Mouse (Mus musculus): ENCODE measurements at regions not wholly inside any gene's neighbourhood (a gene's known extent, or its start where the extent isn't known, plus 50 kb on each side); places are given as distances from the start of the nearest gene placed in this dataset.
A peak's percentile ranks its signal among the peaks of the same experiment; 100 is the strongest.

DNA sequence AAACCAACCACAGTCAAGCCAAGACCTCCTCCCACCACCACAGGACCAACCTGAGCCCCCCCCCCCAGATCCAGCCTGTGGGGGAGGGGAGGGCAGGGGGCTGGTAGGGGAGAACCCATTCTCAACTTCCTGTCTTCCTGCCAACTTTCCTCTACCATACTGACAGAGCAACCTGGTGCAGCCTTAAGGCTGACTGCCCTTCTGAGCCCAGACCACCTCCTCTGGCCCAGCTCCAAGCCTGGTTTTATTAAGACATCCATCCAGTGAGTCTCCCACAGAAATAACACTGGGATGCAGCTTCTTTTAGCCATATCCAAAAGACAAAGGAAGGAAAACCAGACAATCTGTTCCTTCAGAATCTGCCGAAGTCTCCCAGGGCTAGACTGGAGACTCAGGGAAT, 342.8 kb downstream of the Gm9195 start:
- Histone ChIP-seq H3K36me3 (no peaks in the 10 kb centered on the region), H3K4me2 (replicated peaks) (no peak overlapping the region), H3K9me3 (no peaks in the 10 kb centered on the region), H3K27ac (replicated peaks) (no peak overlapping the region), H3K4me1 (peaks cover 9% of the 10 kb centered on the region; the same call in 1 of the 2 replicates), H3K27me3 (no peaks in the 10 kb centered on the region), H3K4me3 (no peak overlapping the region), H3K9ac (replicated peaks) (no peak overlapping the region)
- ATAC-seq (ENCODE audit: low FRiP score, low read depth): peak; percentile 6; the same call in 1 of the 2 replicates
- 77% methylated on average over 1 of the region's 1 CpGs for WGBS

DNA sequence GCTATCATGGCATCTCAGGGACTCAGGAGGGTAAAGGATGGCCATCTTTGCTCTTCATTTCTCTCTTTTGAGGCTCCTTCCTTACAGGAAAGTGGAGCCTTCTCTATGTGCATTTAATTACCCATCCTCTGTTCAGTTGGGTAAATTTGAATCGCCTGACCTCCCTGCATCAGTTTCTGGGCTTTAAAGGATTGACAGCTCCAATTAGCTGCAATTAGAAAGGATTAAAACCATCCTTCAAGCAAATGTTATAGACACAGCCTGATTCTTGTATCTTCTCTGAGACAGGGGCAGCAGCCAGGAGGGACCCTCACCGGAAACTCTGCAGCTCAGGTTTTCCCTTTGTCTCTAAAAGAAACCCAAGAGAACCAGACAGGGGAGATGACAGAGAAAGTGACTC, 345.3 kb downstream of the Gm9195 start:
- no peak overlapping the region for H3K9ac ChIP-seq (replicated peaks)
- ATAC-seq (ENCODE audit: low FRiP score, low read depth): no peak
- peaks cover 17% of the 10 kb centered on the region; the same call in 1 of the 2 replicates for H3K4me1 ChIP-seq
- no peaks in the 10 kb centered on the region for H3K9me3 ChIP-seq
- no peaks in the 10 kb centered on the region for H3K36me3 ChIP-seq
- H3K4me2 ChIP-seq (replicated peaks): no peak overlapping the region
- no peak overlapping the region for H3K4me3 ChIP-seq
- H3K27me3 ChIP-seq: no peaks in the 10 kb centered on the region; the same call in 1 of the 2 replicates
- 42% methylated on average over 2 of the region's 2 CpGs for WGBS
- 0 out of 2 replicates have a peak overlapping the region, but pooled peaks have one; percentile 10 for H3K27ac ChIP-seq (replicated peaks)

DNA sequence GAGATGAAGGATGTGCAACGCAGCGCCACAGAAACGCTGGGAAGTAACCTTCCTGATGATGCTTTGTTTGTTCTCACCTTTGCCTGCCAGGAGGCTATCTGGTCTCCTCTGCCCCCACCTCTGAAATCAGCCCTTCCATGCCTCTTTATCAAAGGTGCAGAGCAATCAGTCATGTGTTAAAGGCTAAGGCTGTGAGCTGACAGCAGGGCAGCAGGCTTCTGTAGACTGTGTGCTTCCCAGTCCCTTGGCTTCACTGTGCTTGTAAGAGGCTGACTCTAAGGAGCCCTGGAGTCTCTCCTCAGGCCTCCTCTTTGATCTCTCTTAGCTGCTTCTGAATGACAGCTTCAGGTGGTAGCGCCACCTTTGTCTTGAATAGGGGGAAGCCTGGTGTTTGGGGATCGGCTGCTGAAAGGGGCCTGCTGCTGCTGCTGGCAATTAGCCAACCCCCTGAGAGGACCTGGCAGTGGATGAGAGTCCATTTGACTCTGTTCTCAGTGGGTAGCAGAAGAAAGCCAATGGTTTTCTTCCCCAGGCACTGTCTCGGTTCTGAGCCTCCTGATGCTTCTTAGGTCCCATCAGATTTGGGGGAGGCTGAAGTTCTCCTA, 348.7 kb downstream of the Gm9195 start:
- Histone ChIP-seq H3K27me3 (no peaks in the 10 kb centered on the region; the same call in 1 of the 2 replicates), H3K27ac (replicated peaks) (no peak overlapping the region), H3K4me3 (no peak overlapping the region), H3K9me3 (no peaks in the 10 kb centered on the region), H3K4me1 (peaks cover 17% of the 10 kb centered on the region; the same call in 1 of the 2 replicates), H3K36me3 (no peaks in the 10 kb centered on the region), H3K4me2 (replicated peaks) (no peak overlapping the region), H3K9ac (replicated peaks) (no peak overlapping the region)
- no peak for ATAC-seq (ENCODE audit: low FRiP score, low read depth)
- WGBS: 7% methylated on average over 6 of the region's 6 CpGs

DNA sequence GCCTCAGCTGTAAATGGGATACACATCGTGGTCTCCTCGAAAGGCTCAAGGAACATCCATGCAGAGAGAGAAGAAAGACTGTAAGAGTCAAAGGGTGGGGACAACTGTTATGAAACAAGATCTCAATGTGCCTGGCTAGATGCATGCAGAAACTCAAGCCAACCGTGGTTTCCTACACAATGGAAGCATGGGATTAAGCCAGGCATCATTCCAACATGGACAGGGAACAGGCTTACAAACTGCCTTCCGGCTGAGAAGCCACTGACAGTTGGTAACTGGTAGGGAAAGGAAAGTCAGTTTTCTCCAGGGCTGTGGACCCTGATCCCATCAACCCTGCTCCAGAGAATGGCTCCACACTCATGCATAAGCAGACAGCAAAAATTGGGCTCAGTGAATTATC, 350.5 kb downstream of the Gm9195 start:
- ATAC-seq (ENCODE audit: low FRiP score, low read depth): no peak
- Histone ChIP-seq H3K27ac (replicated peaks) (no peak overlapping the region), H3K27me3 (no peaks in the 10 kb centered on the region; the same call in 1 of the 2 replicates)

DNA sequence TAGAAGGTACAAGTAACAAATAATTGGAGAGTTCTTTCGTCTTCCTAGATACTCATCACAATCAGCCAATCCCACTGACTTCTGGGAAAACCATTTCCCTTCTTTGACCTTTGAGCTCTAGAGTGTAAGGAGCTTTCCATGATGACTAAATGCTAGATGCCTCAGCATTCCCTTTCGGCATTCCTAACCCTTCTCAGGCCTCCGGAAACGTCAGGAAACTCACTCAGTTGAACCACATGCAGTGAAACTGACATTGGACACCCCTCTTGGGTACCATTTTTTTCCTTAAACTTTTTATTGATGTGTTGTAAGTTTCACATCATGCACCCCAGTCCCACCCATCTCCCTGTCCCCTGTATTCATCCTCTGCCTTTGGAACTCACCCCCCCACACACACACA, 361.5 kb downstream of the Gm9195 start:
- no peak overlapping the region for H3K4me2 ChIP-seq (replicated peaks)
- H3K9ac ChIP-seq (replicated peaks): no peak overlapping the region
- no peaks in the 10 kb centered on the region for H3K4me1 ChIP-seq
- no peaks in the 10 kb centered on the region for H3K9me3 ChIP-seq
- no peak overlapping the region for H3K27ac ChIP-seq (replicated peaks)
- 75% methylated on average over 4 of the region's 4 CpGs for WGBS
- ATAC-seq (ENCODE audit: low FRiP score, low read depth): no peak
- no peaks in the 10 kb centered on the region for H3K36me3 ChIP-seq
- no peaks in the 10 kb centered on the region for H3K27me3 ChIP-seq
- H3K4me3 ChIP-seq: no peak overlapping the region

More for the DNA sequence above, 350.5 kb downstream of the Gm9195 start:
- no peak overlapping the region for H3K9ac ChIP-seq (replicated peaks)
- H3K9me3 ChIP-seq: no peaks in the 10 kb centered on the region
- H3K4me3 ChIP-seq: no peak overlapping the region
- H3K36me3 ChIP-seq: no peaks in the 10 kb centered on the region
- WGBS: 61% methylated on average over 4 of the region's 4 CpGs
- no peak overlapping the region for H3K4me2 ChIP-seq (replicated peaks)
- peaks cover 11% of the 10 kb centered on the region; the same call in 1 of the 2 replicates for H3K4me1 ChIP-seq

DNA sequence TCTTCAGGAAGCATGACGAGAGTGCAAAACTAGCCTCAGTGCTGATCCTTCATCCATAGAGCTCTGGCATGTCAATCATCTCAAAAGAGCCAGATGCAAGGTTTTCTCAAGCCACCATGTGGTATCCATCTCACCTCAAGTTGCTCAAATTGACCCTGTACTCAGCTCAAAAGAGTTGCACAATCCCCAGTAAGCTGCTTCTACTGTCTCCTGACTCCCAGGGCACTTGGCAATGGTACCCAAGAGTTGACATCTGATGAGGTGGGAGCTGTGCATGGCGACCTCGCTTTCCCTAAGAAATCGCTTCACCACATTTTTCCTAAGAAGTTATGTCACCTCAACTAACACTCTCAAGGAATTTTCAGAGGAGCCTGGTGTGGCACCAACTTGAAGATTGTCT, 369.9 kb downstream of the Gm9195 start:
- H3K9ac ChIP-seq (replicated peaks): no peak overlapping the region
- no peaks in the 10 kb centered on the region for H3K4me1 ChIP-seq
- no peaks in the 10 kb centered on the region for H3K36me3 ChIP-seq
- ATAC-seq (ENCODE audit: low FRiP score, low read depth): no peak
- no peaks in the 10 kb centered on the region for H3K27me3 ChIP-seq
- H3K9me3 ChIP-seq: no peaks in the 10 kb centered on the region
- H3K27ac ChIP-seq (replicated peaks): no peak overlapping the region
- H3K4me3 ChIP-seq: no peak overlapping the region
- 92% methylated on average over 4 of the region's 4 CpGs for WGBS
- no peak overlapping the region for H3K4me2 ChIP-seq (replicated peaks)

DNA sequence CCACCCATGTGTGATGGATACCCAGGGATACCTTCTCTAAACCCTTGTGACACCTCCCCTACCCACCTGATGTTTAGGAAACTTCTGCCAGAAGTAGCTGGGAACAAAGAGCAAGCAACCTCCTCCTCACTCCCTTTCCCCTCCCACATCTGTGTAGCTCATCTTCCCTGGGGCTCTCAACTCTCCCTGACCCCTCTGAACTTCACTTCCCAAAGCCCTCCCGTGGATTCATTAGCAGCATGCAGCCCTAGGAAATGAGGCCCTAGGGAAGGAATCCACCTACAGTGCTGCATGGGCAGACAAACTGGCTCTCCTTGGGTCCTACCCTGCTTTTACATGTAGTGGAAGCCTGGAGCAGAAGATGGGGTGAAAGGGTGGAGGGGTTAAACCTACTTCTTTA, 370.6 kb downstream of the Gm9195 start:
- Histone ChIP-seq H3K27ac (replicated peaks) (no peak overlapping the region), H3K9me3 (no peaks in the 10 kb centered on the region), H3K36me3 (no peaks in the 10 kb centered on the region), H3K9ac (replicated peaks) (no peak overlapping the region), H3K27me3 (no peaks in the 10 kb centered on the region), H3K4me2 (replicated peaks) (no peak overlapping the region), H3K4me3 (no peak overlapping the region), H3K4me1 (no peaks in the 10 kb centered on the region)
- no peak for ATAC-seq (ENCODE audit: low FRiP score, low read depth)
- WGBS: 11% methylated on average over 1 of the region's 1 CpGs

DNA sequence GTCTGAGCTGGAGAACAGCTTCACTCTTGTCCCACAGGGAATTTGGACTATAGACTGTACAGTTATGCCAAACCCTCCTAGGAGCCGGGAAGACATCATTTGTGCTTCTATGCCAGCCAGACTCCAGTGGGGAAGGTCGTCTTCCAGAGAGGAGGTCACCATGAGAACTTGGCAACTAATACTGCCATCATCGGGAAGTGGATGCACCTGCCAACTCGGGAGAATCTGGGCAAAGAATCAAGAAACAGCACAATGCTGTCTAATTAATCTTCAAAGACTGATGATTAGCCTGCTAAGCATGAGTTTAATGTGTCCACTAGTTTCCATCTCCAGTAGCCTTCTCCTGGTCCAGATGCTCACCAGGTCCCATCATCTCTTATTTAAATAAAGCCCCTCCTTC, 374.8 kb downstream of the Gm9195 start:
- Histone ChIP-seq H3K9ac (replicated peaks) (no peak overlapping the region), H3K9me3 (no peaks in the 10 kb centered on the region), H3K4me3 (no peak overlapping the region), H3K4me2 (replicated peaks) (no peak overlapping the region), H3K36me3 (no peaks in the 10 kb centered on the region), H3K4me1 (no peaks in the 10 kb centered on the region), H3K27me3 (no peaks in the 10 kb centered on the region), H3K27ac (replicated peaks) (no peak overlapping the region)
- 73% methylated on average over 4 of the region's 4 CpGs for WGBS
- ATAC-seq (ENCODE audit: low FRiP score, low read depth): no peak

DNA sequence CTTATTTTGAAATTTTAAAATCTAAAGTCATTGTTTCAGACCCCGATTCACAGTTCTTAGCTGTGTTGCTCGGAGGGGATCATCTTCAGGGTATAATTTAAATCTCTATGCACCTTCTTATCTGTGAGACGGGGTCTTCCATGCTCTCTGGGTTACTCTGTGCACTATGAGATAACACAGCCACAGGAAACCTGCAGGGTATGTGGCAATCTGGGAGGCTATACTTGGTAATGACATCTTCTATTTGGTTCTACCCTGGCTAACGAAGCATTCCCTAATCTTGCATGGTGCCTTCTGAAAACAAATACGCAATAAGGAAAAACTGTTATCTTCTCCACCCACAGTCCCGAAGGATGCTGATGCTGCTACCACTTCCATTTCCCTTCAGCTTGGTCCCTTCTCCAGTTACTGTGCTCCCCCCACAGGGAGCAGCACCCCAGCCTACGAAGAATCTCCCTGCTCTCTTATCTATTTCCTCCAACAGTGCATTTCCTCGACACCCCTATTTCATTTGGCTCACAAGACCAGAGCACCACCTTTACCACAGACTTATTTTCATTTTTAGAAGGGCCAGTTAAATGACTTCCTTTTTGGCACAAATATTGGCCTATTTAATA, 378.2 kb downstream of the Gm9195 start:
- no peaks in the 10 kb centered on the region for H3K36me3 ChIP-seq
- no peak for ATAC-seq (ENCODE audit: low FRiP score, low read depth)

DNA sequence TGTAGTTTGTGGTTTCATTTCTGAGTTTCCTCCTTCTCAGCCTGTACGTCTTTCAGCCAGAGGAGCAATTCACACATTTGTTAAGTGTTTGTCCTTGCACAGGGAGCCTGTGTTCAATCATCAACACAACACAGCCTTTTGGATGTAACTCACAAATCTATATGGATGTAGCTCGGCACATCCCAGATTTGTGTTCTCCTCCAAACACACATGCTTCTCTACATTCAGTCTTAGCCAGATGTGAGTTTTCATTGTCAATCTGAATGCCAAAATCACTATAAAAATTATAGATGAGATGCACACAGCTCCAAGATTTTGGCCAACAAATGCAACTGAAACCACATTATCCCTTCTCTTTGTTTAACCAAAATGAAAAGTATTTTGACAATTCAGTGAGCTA, 380.9 kb downstream of the Gm9195 start:
- H3K9me3 ChIP-seq: no peaks in the 10 kb centered on the region
- 85% methylated on average over 2 of the region's 2 CpGs for WGBS
- no peaks in the 10 kb centered on the region for H3K36me3 ChIP-seq
- H3K4me2 ChIP-seq (replicated peaks): no peak overlapping the region
- no peak overlapping the region for H3K27ac ChIP-seq (replicated peaks)
- no peaks in the 10 kb centered on the region for H3K27me3 ChIP-seq
- no peak overlapping the region for H3K9ac ChIP-seq (replicated peaks)
- H3K4me1 ChIP-seq: no peaks in the 10 kb centered on the region
- no peak for ATAC-seq (ENCODE audit: low FRiP score, low read depth)
- no peak overlapping the region for H3K4me3 ChIP-seq

More for the DNA sequence above, 378.2 kb downstream of the Gm9195 start:
- Histone ChIP-seq H3K4me1 (no peaks in the 10 kb centered on the region), H3K27ac (replicated peaks) (no peak overlapping the region), H3K27me3 (no peaks in the 10 kb centered on the region), H3K4me2 (replicated peaks) (no peak overlapping the region), H3K9me3 (no peaks in the 10 kb centered on the region), H3K9ac (replicated peaks) (no peak overlapping the region), H3K4me3 (no peak overlapping the region)
- WGBS: 84% methylated on average over 8 of the region's 8 CpGs

DNA sequence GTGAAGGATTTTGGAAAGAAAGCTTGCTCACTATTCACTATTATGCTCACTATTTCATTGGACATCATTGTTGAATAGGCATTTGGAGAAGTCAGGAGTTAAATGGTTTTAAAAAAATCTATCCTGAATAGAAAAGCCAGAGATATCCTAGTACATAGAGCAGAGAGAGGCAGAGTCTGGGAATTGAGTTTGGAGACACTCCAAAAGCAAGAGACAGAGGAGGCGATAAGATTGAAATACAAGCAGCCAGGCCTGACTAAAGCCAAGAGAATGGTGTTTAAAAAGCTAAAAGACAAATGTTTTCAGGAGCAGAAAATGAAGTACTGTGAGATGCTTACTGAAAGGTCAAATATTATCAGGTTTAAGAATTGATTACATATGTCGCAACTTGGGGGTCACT, 400.1 kb downstream of the Gm9195 start:
- no peak overlapping the region for H3K27ac ChIP-seq (replicated peaks)
- no peaks in the 10 kb centered on the region for H3K4me1 ChIP-seq
- H3K27me3 ChIP-seq: no peaks in the 10 kb centered on the region
- H3K9me3 ChIP-seq: no peaks in the 10 kb centered on the region
- no peak overlapping the region for H3K4me3 ChIP-seq
- ATAC-seq (ENCODE audit: low FRiP score, low read depth): no peak
- H3K36me3 ChIP-seq: no peaks in the 10 kb centered on the region
- no peak overlapping the region for H3K4me2 ChIP-seq (replicated peaks)
- no peak overlapping the region for H3K9ac ChIP-seq (replicated peaks)
- 94% methylated on average over 2 of the region's 2 CpGs for WGBS

DNA sequence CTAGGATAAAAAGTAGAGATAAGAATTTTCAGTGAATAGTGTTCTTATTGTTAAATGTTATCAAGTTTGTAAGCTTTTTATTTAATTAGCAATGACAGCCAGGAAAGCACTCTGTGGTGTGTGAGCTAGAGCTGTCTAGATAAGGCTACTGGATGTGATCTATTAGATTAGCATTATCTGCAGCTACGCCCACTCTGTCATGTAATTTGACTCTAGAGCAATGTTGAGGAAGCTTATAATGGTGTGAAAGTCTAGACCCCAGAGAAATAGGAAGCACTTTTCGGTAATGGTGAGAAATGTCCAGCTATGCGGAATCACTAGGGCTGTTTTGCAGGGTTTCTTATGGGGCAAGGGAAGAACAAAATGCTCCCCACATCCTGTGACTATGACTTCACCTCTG, 410.2 kb downstream of the Gm9195 start:
- no peak for ATAC-seq (ENCODE audit: low FRiP score, low read depth)
- Histone ChIP-seq H3K4me2 (replicated peaks) (no peak overlapping the region), H3K27ac (replicated peaks) (no peak overlapping the region), H3K4me3 (no peak overlapping the region), H3K36me3 (no peaks in the 10 kb centered on the region), H3K4me1 (no peaks in the 10 kb centered on the region), H3K27me3 (no peaks in the 10 kb centered on the region), H3K9ac (replicated peaks) (no peak overlapping the region), H3K9me3 (no peaks in the 10 kb centered on the region)
- WGBS: 86% methylated on average over 3 of the region's 3 CpGs
